Mouse (Mus musculus) CD4-positive, CD25-positive, alpha-beta regulatory T cell, adult 4 months (primary cell): Measurements from ENCODE around the gene Tmem191c. TPM values are rescaled to one million over a fixed set of nuclear protein-coding genes. Genes with fewer than 3 reads are reported as not detected.

Source experiments
- ATAC-seq: one replicate; pipeline ENCODE4 v1.8.0; 2017
- polyA plus RNA-seq, 2 experiments: library from polyadenylated mRNA; unstranded; fragments of 100-300 nt; shearing (Covaris generic); gene quantifications; one replicate each; pipeline ENCODE4 v1.2.1; 2017

The Tmem191c gene
- polyA plus RNA-seq, 2 experiments from 2014 or later = 31.0 to 41.3 TPM

DNA sequence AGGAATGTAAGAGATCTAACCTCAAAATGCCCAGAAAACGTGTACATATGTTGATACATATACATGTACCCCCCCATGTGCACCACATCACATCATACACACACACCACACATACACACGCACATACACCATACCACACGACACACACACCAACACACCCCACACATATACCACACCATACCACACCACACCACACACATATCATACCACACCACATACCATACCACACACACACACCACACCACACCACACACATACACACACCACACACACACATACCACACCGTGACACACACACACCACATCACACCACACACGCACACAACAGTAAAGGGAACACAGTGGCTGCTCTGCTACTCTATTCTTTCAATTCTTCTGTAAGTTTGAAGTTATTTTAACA lies 56.0 kb downstream of the Tmem191c start:
- ATAC-seq = no peak

Other genes starting within 250 kb of the Tmem191c start
- 1 to 10 TPM; 7.5 to 10.0 TPM for gene Ypel1, start 206.4 kb upstream of the Tmem191c start, polyA plus RNA-seq
- gene Ppil2, start 164.8 kb upstream of the Tmem191c start, polyA plus RNA-seq = 100 to 1,000 TPM; 221 to 254 TPM
- 1 to 10 TPM; 3.7 to 5.4 TPM for gene 2610318N02Rik, start 150.9 kb upstream of the Tmem191c start, polyA plus RNA-seq
- gene Sdf2l1, start 143.7 kb upstream of the Tmem191c start, polyA plus RNA-seq = 10 to 100 TPM; 19.7 to 22.9 TPM
- gene Ydjc, start 131.5 kb upstream of the Tmem191c start, polyA plus RNA-seq = 1 to 10 TPM; 6.9 to 8.4 TPM
- 1 to 10 TPM in 1 of 2 experiments, under 1 TPM in 1; 0.58 to 1.4 TPM for gene Ccdc116, start 128.8 kb upstream of the Tmem191c start, polyA plus RNA-seq
- 100 to 1,000 TPM; 246 to 283 TPM for gene Ube2l3, start 73.4 kb upstream of the Tmem191c start, polyA plus RNA-seq
- gene Rimbp3, start 67.5 kb upstream of the Tmem191c start, polyA plus RNA-seq = not detected
- gene Hic2, start 42.5 kb upstream of the Tmem191c start, polyA plus RNA-seq = 1 to 10 TPM in 1 of 2 experiments, under 1 TPM in 1; 0.89 to 2.1 TPM
- under 1 TPM; 0.82 TPM for gene Serpind1, start 55.3 kb downstream of the Tmem191c start, polyA plus RNA-seq
- 10 to 100 TPM; 10.5 to 22.1 TPM for gene Snap29, start 129.9 kb downstream of the Tmem191c start, polyA plus RNA-seq
- gene Pi4ka, start 130.2 kb downstream of the Tmem191c start, polyA plus RNA-seq = 10 to 100 TPM; 56.9 to 57.5 TPM
- 10 to 100 TPM; 20.2 to 24.2 TPM for gene Crkl, start 175.9 kb downstream of the Tmem191c start, polyA plus RNA-seq
- under 1 TPM in 1 of 2 experiments, not detected in 1; 0.27 TPM for gene Aifm3, start 213.5 kb downstream of the Tmem191c start, polyA plus RNA-seq
- 10 to 100 TPM; 53.9 to 68.8 TPM for gene Lztr1, start 232.6 kb downstream of the Tmem191c start, polyA plus RNA-seq